Mouse (Mus musculus) lung, postnatal 25 days (tissue): ENCODE results near the gene Olfr827.

Experiments
- DNase-seq: peaks from one replicate; pipeline ENCODE4 v3.0.0; 2022; ENCODE audit warnings: low spot score

Gene Olfr827

DNA sequence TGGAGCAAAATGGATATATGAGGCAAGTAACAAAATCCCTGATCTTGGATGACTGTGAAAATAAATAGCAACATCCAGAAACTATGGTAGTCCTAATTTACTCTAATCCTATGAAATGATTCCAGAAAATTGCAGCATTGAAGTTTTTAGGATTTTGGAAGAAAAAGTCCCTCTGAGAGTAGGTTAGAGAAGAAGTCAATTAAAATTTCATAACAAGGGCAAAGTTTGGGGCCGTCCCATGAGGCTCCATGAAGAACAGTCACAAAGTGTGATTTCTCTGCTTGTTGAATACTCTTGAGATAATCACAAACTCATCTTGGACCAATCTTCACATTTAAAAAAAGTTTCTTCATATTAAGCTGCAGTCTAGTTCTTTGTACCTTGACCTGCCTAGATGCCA, at the start of gene Olfr827:
Gene Olfr827, minus strand, starts transcription at position 101 of the 400 bp plus-strand sequence.
- DNase-seq: no peak

DNA sequence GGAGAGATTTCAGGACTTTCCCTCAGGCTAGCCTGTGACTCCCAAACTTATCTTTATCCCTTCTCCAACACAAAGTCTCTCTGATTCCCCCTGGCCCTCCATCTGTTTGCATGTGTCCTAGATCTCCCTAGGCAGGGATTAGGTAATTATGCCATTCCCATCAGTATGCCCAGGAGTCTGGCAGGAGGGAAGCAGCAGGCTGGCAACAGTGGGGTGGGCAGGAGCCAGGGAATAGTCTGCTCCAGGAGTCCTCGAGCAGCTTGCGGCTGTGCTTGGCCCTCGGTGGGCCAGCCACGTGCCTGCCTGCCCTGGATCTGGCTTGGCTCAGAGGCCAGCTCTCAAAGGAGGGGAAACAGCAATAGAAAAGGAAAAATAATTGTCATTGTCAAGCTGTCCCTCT, 49.0 kb upstream of the Olfr827 start:
- no peak for DNase-seq

DNA sequence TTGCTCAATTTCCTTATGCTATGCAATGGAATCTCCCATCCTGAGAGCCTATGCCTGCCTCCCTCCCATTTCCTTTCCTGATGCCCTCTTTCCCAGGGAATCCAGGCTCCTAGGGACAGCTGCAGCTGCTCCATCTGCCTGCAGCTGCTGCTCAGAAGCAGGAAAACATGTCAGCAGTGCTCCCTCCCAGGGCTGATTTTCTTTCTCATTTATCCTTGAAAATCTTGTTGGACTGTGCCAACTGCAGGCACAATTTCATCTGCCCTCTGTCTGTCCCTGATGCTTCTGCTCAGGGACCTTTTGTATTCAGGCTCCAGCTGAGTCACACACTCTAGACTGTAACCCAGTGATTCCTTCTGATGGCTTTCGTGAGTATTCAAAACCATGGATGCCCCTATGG, 45.3 kb upstream of the Olfr827 start:
- DNase-seq: no peak

- DNase-seq: no peak
These were observed 30.1 kb upstream of the Olfr827 start for GRCm38 (mm10) chr10:130244271-130244670.

GRCm38 (mm10) chr10:130238318-130239209, 24.4 kb upstream of the Olfr827 start:
- DNase-seq: no peak

- DNase-seq: no peak
These were observed 20.4 kb upstream of the Olfr827 start for GRCm38 (mm10) chr10:130234576-130234975.

DNA sequence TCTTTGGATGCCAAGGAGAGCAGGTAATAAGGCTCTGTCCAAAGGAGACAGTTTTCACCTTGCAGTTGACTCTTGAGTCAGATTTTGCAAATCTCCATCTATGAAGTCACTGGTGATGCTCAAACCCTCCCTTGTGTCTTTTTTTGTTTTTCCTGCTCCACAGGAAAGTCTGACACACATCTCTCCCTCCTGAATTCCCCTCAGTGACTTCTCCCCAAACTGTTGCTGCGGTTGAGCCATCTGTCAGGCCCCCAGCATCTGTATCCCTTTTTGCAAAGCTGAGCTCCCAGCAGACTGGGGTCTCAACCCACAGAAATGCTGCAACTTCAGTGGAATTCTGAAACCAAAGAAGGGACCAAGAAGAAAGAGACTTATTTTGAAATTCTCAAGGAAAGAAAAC, 17.9 kb upstream of the Olfr827 start:
- DNase-seq: no peak

- DNase-seq: no peak
These were observed 15.4 kb upstream of the Olfr827 start for GRCm38 (mm10) chr10:130229584-130229983.

GRCm38 (mm10) chr10:130228246-130228645, 14.0 kb upstream of the Olfr827 start:
- DNase-seq: no peak

- no peak for DNase-seq
These were observed 10.8 kb upstream of the Olfr827 start for GRCm38 (mm10) chr10:130225034-130225433.

GRCm38 (mm10) chr10:130184086-130184485, 30.1 kb downstream of the Olfr827 start, which contains the start of gene Olfr826:
TSS of gene Olfr826 (minus strand) at chr10:130184186.
- DNase-seq: no peak

GRCm38 (mm10) chr10:130166666-130167065, 47.5 kb downstream of the Olfr827 start, which contains the start of gene Olfr825:
TSS of gene Olfr825 (minus strand) at chr10:130166766.
- DNase-seq: no peak

DNA sequence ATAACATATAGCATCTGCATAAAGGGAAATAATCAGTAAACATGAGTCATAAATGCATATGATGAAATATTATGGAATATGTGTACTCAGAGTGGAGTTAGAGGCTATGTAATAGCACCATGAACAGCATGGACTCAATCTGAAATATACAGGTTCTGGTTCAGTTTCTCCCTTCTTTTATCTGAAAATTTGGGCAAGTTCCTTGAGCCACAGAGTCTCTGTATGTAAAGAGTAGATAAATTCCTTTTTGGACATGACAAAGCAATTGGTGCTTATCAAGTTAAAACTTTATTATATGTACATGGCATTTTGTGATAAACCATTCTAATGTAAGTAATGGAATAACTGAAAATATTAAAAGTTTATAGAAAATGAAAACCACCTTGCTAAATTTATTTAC, 49.0 kb downstream of the Olfr827 start:
- DNase-seq: no peak
